ENCODE assay signal across 20 mouse cellular contexts in the genomic region with DNA sequence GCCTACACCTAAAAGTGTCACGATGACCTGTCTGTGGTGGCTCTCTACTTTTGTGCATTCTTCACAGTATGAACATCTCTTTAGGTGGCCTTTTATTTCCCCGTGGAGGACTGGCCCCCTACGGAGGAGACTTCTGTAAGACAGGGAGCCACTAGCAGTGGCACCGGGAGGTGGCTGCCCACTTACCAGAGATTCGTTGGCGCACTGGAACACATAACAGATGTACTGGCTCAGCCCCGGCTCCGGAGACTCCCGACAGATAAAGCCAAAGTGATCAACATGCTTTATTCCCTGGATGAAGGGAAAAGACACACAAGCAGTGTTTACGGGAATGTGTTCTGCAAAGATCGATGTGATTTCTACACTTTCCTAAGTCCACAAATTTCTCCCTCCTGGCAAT.
DNase-seq lines count a peak whose midpoint lies in the region; ATAC-seq and TF ChIP-seq lines count a peak whose summit lies in the region.
"Had no signal": no experiment of that assay in that cellular context is flagged by ENCODE, and none has a peak within 500 bp of the region (broad histone marks: within the 10 kb centered on the region; RNA-seq: fewer than 3 reads in every experiment).

No protein-coding gene starts in this region.

- H3K4me1 ChIP-seq in forebrain, embryonic 11.5 days (replicated peaks; ENCODE audit: control insufficient read depth, insufficient read depth, low read length) = peaks cover 4% of the 10 kb centered on the region; the same call in 1 of the 2 replicates
- H3K4me1 ChIP-seq in forebrain, embryonic 12.5 days = peaks cover 5% of the 10 kb centered on the region; the same call in 1 of the 2 replicates
- H3K4me1 ChIP-seq in lung, embryonic 14.5 days (ENCODE audit: insufficient read depth) = no peaks in the 10 kb centered on the region
- no peaks in the 10 kb centered on the region for H3K4me1 ChIP-seq in midbrain, embryonic 16.5 days (ENCODE audit: control insufficient read depth, insufficient read depth, low read length)
- H3K4me1 ChIP-seq: hindbrain, embryonic 13.5 days; liver, embryonic 15.5 days had no signal

- no peaks in the 10 kb centered on the region for H3K36me3 ChIP-seq in forebrain, embryonic 11.5 days (ENCODE audit: control insufficient read depth, insufficient read depth, low read length)
- no peaks in the 10 kb centered on the region for H3K36me3 ChIP-seq in forebrain, embryonic 12.5 days (replicated peaks)
- no peaks in the 10 kb centered on the region for H3K36me3 ChIP-seq in lung, embryonic 14.5 days (ENCODE audit: insufficient read depth)
- H3K36me3 ChIP-seq in midbrain, embryonic 16.5 days (ENCODE audit: control insufficient read depth, insufficient read depth, low read length) = no peaks in the 10 kb centered on the region
- H3K36me3 ChIP-seq: hindbrain, embryonic 13.5 days; limb, embryonic 12.5 days; liver, embryonic 15.5 days; neural tube, embryonic 15.5 days had no signal

- 0 out of 2 replicates have a peak, but pooled peaks have one; percentile 19 for ATAC-seq in forebrain, embryonic 11.5 days (replicated peaks; ENCODE audit: low FRiP score)
- ATAC-seq in forebrain, embryonic 12.5 days (ENCODE audit: low FRiP score) = no peak
- peak; percentile 49; the same call in 1 of the 2 replicates for ATAC-seq in lung, embryonic 14.5 days (ENCODE audit: insufficient read depth)
- no peak for ATAC-seq in midbrain, embryonic 16.5 days

- H3K9ac ChIP-seq in forebrain, embryonic 11.5 days (ENCODE audit: low read length) = no peak overlapping the region
- no peak overlapping the region for H3K9ac ChIP-seq in forebrain, embryonic 12.5 days
- no peak overlapping the region for H3K9ac ChIP-seq in lung, embryonic 14.5 days
- no peak overlapping the region for H3K9ac ChIP-seq in midbrain, embryonic 16.5 days (ENCODE audit: low read depth, low read length)
- H3K9ac ChIP-seq: hindbrain, embryonic 13.5 days; limb, embryonic 12.5 days; liver, embryonic 15.5 days; neural tube, embryonic 15.5 days had no signal

- TF ChIP-seq CTCF in lung, embryonic 14.5 days (IDR thresholded peaks at IDR 0.05; ENCODE audit: low read depth) = no peak

- DNase-seq in forebrain, embryonic 11.5 days (ENCODE audit: low spot score) = no peak
- peak; percentile 45 for DNase-seq in lung, embryonic 14.5 days
- no peak for DNase-seq in lung, postnatal 25 days (ENCODE audit: low spot score)
- DNase-seq in cerebellum, postnatal 10 days = peak; percentile 63 to 79
- no peak for DNase-seq in urinary bladder, postnatal 4 days (ENCODE audit: low spot score in 2 of 2)
- DNase-seq: adrenal gland, postnatal 10 days; gastrocnemius, postnatal 25 days; heart, postnatal 10 days; kidney, adult 11 months; kidney, postnatal 10 days; lung, postnatal 36 days; thymus, postnatal 25 days had no signal

- H3K27me3 ChIP-seq in forebrain, embryonic 11.5 days (ENCODE audit: control insufficient read depth, insufficient read depth, low read length) = no peaks in the 10 kb centered on the region
- H3K27me3 ChIP-seq in forebrain, embryonic 12.5 days = no peaks in the 10 kb centered on the region
- H3K27me3 ChIP-seq in lung, embryonic 14.5 days (ENCODE audit: insufficient read depth, low read length) = no peaks in the 10 kb centered on the region
- no peaks in the 10 kb centered on the region for H3K27me3 ChIP-seq in midbrain, embryonic 16.5 days (ENCODE audit: control insufficient read depth, insufficient read depth, low read depth, low read length)
- H3K27me3 ChIP-seq: hindbrain, embryonic 13.5 days; limb, embryonic 12.5 days; liver, embryonic 15.5 days; neural tube, embryonic 15.5 days had no signal

- H3K27ac ChIP-seq in forebrain, embryonic 11.5 days (ENCODE audit: low read depth, low read length) = no peak overlapping the region
- H3K27ac ChIP-seq in forebrain, embryonic 12.5 days = no peak overlapping the region
- no peak overlapping the region for H3K27ac ChIP-seq in lung, embryonic 14.5 days (ENCODE audit: low read depth)
- H3K27ac ChIP-seq in midbrain, embryonic 16.5 days (ENCODE audit: low read length) = no peak overlapping the region
- H3K27ac ChIP-seq: hindbrain, embryonic 13.5 days; layer of hippocampus, adult 2 months; limb, embryonic 12.5 days; liver, embryonic 15.5 days; neural tube, embryonic 15.5 days had no signal

- no peak overlapping the region for H3K4me3 ChIP-seq in forebrain, embryonic 11.5 days (ENCODE audit: low read depth, low read length)
- H3K4me3 ChIP-seq in forebrain, embryonic 12.5 days (replicated peaks) = no peak overlapping the region
- H3K4me3 ChIP-seq in lung, embryonic 14.5 days (ENCODE audit: low read depth, low read length) = no peak overlapping the region
- no peak overlapping the region for H3K4me3 ChIP-seq in midbrain, embryonic 16.5 days (ENCODE audit: low read depth, low read length)
- H3K4me3 ChIP-seq: hindbrain, embryonic 13.5 days; layer of hippocampus, adult 2 months; limb, embryonic 12.5 days; liver, embryonic 15.5 days; myocyte; neural tube, embryonic 15.5 days had no signal

- no peak overlapping the region for H3K4me2 ChIP-seq in forebrain, embryonic 11.5 days (ENCODE audit: low read depth, low read length, severe bottlenecking)
- H3K4me2 ChIP-seq in forebrain, embryonic 12.5 days = no peak overlapping the region
- H3K4me2 ChIP-seq in lung, embryonic 14.5 days = no peak overlapping the region
- H3K4me2 ChIP-seq in midbrain, embryonic 16.5 days (ENCODE audit: low read length) = no peak overlapping the region
- H3K4me2 ChIP-seq: hindbrain, embryonic 13.5 days; limb, embryonic 12.5 days; liver, embryonic 15.5 days; neural tube, embryonic 15.5 days had no signal

- H3K9me3 ChIP-seq in forebrain, embryonic 11.5 days (ENCODE audit: control insufficient read depth, low read length) = no peaks in the 10 kb centered on the region
- no peaks in the 10 kb centered on the region for H3K9me3 ChIP-seq in forebrain, embryonic 12.5 days
- H3K9me3 ChIP-seq in lung, embryonic 14.5 days (ENCODE audit: low read depth, low read length) = no peaks in the 10 kb centered on the region
- no peaks in the 10 kb centered on the region for H3K9me3 ChIP-seq in midbrain, embryonic 16.5 days (replicated peaks; ENCODE audit: control insufficient read depth, low read length, poor library complexity, severe bottlenecking)
- H3K9me3 ChIP-seq: hindbrain, embryonic 13.5 days; limb, embryonic 12.5 days; liver, embryonic 15.5 days; neural tube, embryonic 15.5 days had no signal

- 63% methylated on average over 11 of the region's 11 CpGs for WGBS in forebrain, embryonic 11.5 days
- 63% methylated on average over 11 of the region's 11 CpGs for WGBS in forebrain, embryonic 12.5 days
- 51% methylated on average over 11 of the region's 11 CpGs for WGBS in lung, embryonic 14.5 days
- 66% methylated on average over 11 of the region's 11 CpGs for WGBS in midbrain, embryonic 16.5 days

Comparison
In these comparisons a context has a peak if more than half of its experiments do, and no peak if none do; other contexts are left out.
1. ATAC-seq: peak in forebrain, embryonic 11.5 days (single experiment) and lung, embryonic 14.5 days (single experiment); none in forebrain, embryonic 12.5 days (single experiment) and midbrain, embryonic 16.5 days (single experiment).
2. DNase-seq: peak in lung, embryonic 14.5 days (single experiment) and cerebellum, postnatal 10 days (2 of 2); none in forebrain, embryonic 11.5 days (single experiment), lung, postnatal 25 days (single experiment) and urinary bladder, postnatal 4 days (0 of 2).